Mouse (Mus musculus): ENCODE data around the gene Slc25a30.

DNA sequence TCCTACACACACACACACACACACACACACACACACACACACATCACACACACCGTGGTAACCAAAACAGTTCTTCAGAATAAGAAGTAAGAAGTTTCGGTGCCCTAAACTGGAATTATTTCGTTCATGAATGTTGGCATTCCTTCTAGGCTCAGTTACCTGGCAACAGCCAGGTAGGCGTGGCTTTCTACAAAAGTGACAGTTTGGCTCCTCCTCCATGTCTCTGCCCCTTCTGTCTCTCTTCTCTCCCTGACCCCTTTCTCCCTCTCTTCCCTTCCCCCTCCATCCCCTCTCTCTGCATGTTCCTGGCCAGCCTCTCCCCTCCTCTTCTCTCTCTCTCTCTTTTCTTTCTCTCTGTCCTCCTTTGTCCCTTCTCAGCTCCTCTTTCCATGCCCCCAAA lies 46.1 kb upstream of the Slc25a30 start:
- no peak for TF ChIP-seq CTCF (IDR thresholded peaks at IDR 0.05; ENCODE audit: insufficient read depth, low read depth, low read length)
- TF ChIP-seq POLR2A (IDR thresholded peaks at IDR 0.05; ENCODE audit: insufficient read depth, low read depth, low read length), result no peak
